Mouse (Mus musculus) ES-Bruce4 (cell line): ENCODE results near the gene Pigs. TPM values are rescaled to one million over a fixed set of nuclear protein-coding genes. Genes with fewer than 3 reads are reported as not detected.

ENCODE experiments used
- H3K27ac ChIP-seq: 2 replicates; pipeline ENCODE4 v1.5.1; 2012; ENCODE audit warnings: low read length, inconsistent platforms; ENCODE audit not compliant: insufficient read depth
- H3K27me3 ChIP-seq: 2 replicates; pipeline ENCODE4 v1.6.1; 2012; ENCODE audit warnings: mild to moderate bottlenecking, low read length, inconsistent platforms; ENCODE audit not compliant: control insufficient read depth, poor library complexity, insufficient read depth, severe bottlenecking
- H3K36me3 ChIP-seq: 2 replicates; pipeline ENCODE4 v1.6.1; 2012; ENCODE audit warnings: inconsistent platforms, mild to moderate bottlenecking, low read length, moderate library complexity; ENCODE audit not compliant: control insufficient read depth, poor library complexity, insufficient read depth, severe bottlenecking
- H3K4me1 ChIP-seq: one replicate; pipeline ENCODE4 v1.8.1; 2011; ENCODE audit warnings: low read length; ENCODE audit not compliant: control insufficient read depth, insufficient read depth
- H3K4me3 ChIP-seq: 2 replicates; pipeline ENCODE4 v1.5.1; 2011; ENCODE audit warnings: low read depth, mild to moderate bottlenecking, low read length
- H3K9ac ChIP-seq: 2 replicates; pipeline ENCODE4 v1.6.1; 2012; ENCODE audit warnings: low read depth, mild to moderate bottlenecking, inconsistent platforms; ENCODE audit not compliant: poor library complexity, severe bottlenecking
- H3K9me3 ChIP-seq: replicated peaks from 2 replicates; pipeline ENCODE4 v1.6.1; 2012; ENCODE audit warnings: mild to moderate bottlenecking, low read length, inconsistent platforms; ENCODE audit not compliant: control insufficient read depth, poor library complexity, insufficient read depth, severe bottlenecking
- CTCF ChIP-seq: IDR thresholded peaks from one replicate; pipeline ENCODE4 v1.8.1; 2011; ENCODE audit warnings: low read depth, low read length
- EP300 ChIP-seq: IDR thresholded peaks from 2 replicates; pipeline ENCODE4 v1.6.1; 2011; ENCODE audit warnings: low read depth, low read length; ENCODE audit not compliant: insufficient read depth
- POLR2A ChIP-seq: IDR thresholded peaks from one replicate; pipeline ENCODE4 v1.8.1; 2011; ENCODE audit warnings: low read length; ENCODE audit not compliant: insufficient read depth
- polyA plus RNA-seq: library from polyadenylated mRNA; stranded (reverse); fragments of >200 nt; gene quantifications from 2 replicates; pipeline ENCODE4 v1.2.4, GENCODE M21; 2011; ENCODE audit warnings: low read depth; ENCODE audit not compliant: missing spikeins, insufficient read depth, insufficient read length

Gene Pigs
- polyA plus RNA-seq, 1 experiment: 24.2 TPM

GRCm38 (mm10) chr11:78364103-78364502 lies 35.9 kb downstream of the Pigs start:
- H3K9ac ChIP-seq: no peak overlapping the region

GRCm38 (mm10) chr11:78367456-78368225 lies 39.4 kb downstream of the Pigs start:
- Histone ChIP-seq H3K4me1 (peaks cover 8% of the 10 kb centered on the region), H3K9ac (no peak overlapping the region), H3K27me3 (no peaks in the 10 kb centered on the region), H3K36me3 (no peaks in the 10 kb centered on the region), H3K27ac (no peak overlapping the region), H3K4me3 (no peak overlapping the region), H3K9me3 (no peaks in the 10 kb centered on the region)
- TF ChIP-seq CTCF (no peak), EP300 (no peak), POLR2A (no peak)

More at GRCm38 (mm10) chr11:78364103-78364502, 35.9 kb downstream of the Pigs start:
- H3K27ac ChIP-seq: no peak overlapping the region
- H3K36me3 ChIP-seq: no peaks in the 10 kb centered on the region
- no peaks in the 10 kb centered on the region for H3K4me1 ChIP-seq
- H3K27me3 ChIP-seq: no peaks in the 10 kb centered on the region
- no peak overlapping the region for H3K4me3 ChIP-seq
- TF ChIP-seq EP300: no peak
- no peak for TF ChIP-seq POLR2A
- TF ChIP-seq CTCF: no peak
- no peaks in the 10 kb centered on the region for H3K9me3 ChIP-seq

DNA sequence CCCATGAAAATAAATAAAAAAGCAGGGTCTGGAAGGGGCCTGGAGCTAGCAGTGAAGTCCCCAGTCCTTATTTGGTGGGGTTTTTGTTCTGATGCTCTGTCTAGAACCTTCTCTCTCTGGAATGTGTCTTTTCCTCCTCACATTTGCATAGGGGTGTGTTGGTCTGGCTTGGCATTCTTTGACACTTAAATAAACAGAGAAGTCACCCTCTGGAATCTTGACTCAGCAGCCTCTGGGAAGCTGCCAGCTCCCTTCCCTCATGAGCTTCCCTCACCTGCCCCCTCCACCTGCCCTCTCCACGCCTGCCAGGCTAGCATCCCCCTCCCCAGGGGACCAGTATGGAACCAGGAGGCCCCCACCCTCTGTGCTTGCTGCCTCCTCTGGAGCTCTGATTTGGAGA lies 42.2 kb downstream of the Pigs start:
- Histone ChIP-seq H3K27ac (no peak overlapping the region), H3K4me1 (peaks cover 8% of the 10 kb centered on the region)
- TF ChIP-seq EP300 (no peak), POLR2A (no peak), CTCF (no peak)

DNA sequence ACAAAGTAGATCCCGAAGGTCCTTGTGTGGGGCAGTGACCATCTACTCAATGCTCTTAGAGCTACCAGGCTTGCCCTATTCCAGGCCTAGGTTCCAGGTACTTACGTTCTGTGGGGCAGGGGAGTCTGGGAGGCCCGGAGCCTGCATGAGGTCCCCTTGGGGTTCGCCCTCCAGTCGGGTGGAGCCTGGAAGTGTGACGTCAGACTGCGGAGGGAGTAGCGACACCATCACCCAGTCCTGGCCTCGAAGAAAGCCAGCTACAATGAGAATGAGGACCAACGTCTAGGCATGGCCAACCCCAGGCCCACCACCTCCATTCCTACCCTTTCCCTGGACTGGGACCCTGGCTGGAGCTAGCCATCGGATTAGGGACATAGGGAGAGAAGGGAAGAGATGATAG lies 43.5 kb downstream of the Pigs start:
- no peak for TF ChIP-seq CTCF
- no peak for TF ChIP-seq POLR2A
- TF ChIP-seq EP300: no peak
- Histone ChIP-seq H3K36me3 (no peaks in the 10 kb centered on the region), H3K4me3 (no peak overlapping the region), H3K9ac (no peak overlapping the region), H3K27me3 (no peaks in the 10 kb centered on the region), H3K9me3 (no peaks in the 10 kb centered on the region), H3K27ac (no peak overlapping the region), H3K4me1 (peaks cover 8% of the 10 kb centered on the region)

More for the DNA sequence above, 42.2 kb downstream of the Pigs start:
- Histone ChIP-seq H3K4me3 (no peak overlapping the region), H3K9ac (no peak overlapping the region), H3K27me3 (no peaks in the 10 kb centered on the region), H3K36me3 (no peaks in the 10 kb centered on the region), H3K9me3 (no peaks in the 10 kb centered on the region)

GRCm38 (mm10) chr11:78372166-78372565 lies 44.0 kb downstream of the Pigs start:
- no peak overlapping the region for H3K4me3 ChIP-seq
- no peaks in the 10 kb centered on the region for H3K27me3 ChIP-seq
- H3K9me3 ChIP-seq: no peaks in the 10 kb centered on the region
- no peak overlapping the region for H3K27ac ChIP-seq
- no peaks in the 10 kb centered on the region for H3K36me3 ChIP-seq
- no peak for TF ChIP-seq CTCF
- TF ChIP-seq POLR2A: no peak
- no peak for TF ChIP-seq EP300
- H3K4me1 ChIP-seq: peaks cover 8% of the 10 kb centered on the region
- H3K9ac ChIP-seq: no peak overlapping the region

- no peaks in the 10 kb centered on the region for H3K36me3 ChIP-seq
- H3K27ac ChIP-seq: no peak overlapping the region
- TF ChIP-seq CTCF (no peak), POLR2A (no peak), EP300 (no peak)
- H3K9me3 ChIP-seq: no peaks in the 10 kb centered on the region
- H3K4me1 ChIP-seq: peaks cover 8% of the 10 kb centered on the region
- H3K9ac ChIP-seq: no peak overlapping the region
- H3K27me3 ChIP-seq: no peaks in the 10 kb centered on the region
- no peak overlapping the region for H3K4me3 ChIP-seq
Observed at GRCm38 (mm10) chr11:78372610-78373009, 44.4 kb downstream of the Pigs start.
